Mouse (Mus musculus): Measurements from ENCODE around the gene Ctnnd2. TPM values are rescaled to one million over a fixed set of nuclear protein-coding genes. Genes with fewer than 3 reads are reported as not detected.

Gene Ctnnd2
- polyA plus RNA-seq, 1 experiment: 0.02 TPM

DNA sequence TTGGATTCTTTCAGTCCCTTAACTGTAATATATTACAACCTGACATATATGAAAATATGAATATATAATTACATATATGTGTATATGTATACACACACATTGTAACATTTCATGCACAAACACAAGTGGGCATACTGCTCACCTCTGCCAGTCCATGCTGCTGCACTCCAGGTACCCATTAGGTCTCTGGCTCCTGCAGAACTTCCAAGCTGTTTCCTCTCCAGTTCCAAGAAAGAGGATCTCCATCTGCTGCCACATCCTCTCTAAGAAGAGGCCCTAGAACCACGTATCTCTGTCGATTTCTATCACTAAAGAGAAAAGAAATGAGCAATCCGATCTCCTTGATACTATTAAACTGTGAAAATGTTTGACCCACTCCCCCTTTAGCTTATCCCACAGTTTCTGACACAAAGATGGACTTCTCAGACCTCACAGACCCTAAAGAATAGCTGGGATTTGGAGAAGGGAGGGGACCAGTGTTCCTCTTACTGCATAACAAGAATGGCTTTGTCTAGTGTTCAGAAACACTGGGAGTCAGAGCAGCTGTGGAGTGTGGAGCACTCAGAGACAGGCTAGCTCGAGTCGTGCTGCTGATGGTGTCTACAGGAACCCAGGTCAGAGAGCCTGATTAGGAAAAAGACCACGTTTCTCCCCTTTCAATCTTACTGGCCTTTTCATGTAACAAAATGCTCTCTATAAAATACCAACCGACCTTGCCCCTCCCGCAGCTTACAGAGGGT is 790.2 kb downstream of the Ctnnd2 start:
- Histone ChIP-seq H3K27me3 (ENCODE audit: control insufficient read depth, insufficient read depth, insufficient read length) (no peaks in the 10 kb centered on the region), H3ac (ENCODE audit: control insufficient read depth, insufficient read length) (no peak overlapping the region), H3K36me3 (ENCODE audit: control insufficient read depth, insufficient read depth) (no peaks in the 10 kb centered on the region), H3K4me2 (ENCODE audit: low read depth) (no peak overlapping the region), H3K79me2 (ENCODE audit: control insufficient read depth, insufficient read depth) (no peaks in the 10 kb centered on the region), H3K4me3 (no peak overlapping the region)
- TF ChIP-seq E2F4 (IDR thresholded peaks at IDR 0.05; ENCODE audit: insufficient read depth) (no peak), USF1 (IDR thresholded peaks at IDR 0.05; ENCODE audit: low read depth) (no peak), POLR2AphosphoS2 (IDR thresholded peaks at IDR 0.05; ENCODE audit: insufficient read length, low read depth) (no peak), CEBPB (IDR thresholded peaks at IDR 0.05; ENCODE audit: insufficient read depth, poor library complexity, severe bottlenecking) (no peak), SRF (IDR thresholded peaks at IDR 0.05; ENCODE audit: control insufficient read depth, insufficient read length, low read depth) (no peak), TCF12 (IDR thresholded peaks at IDR 0.05; ENCODE audit: insufficient read depth, poor library complexity, severe bottlenecking) (no peak), MYOD1 (IDR thresholded peaks at IDR 0.05; ENCODE audit: control insufficient read depth in 1 of 3, insufficient read length in 2 of 3, low read depth in 2 of 3) (no peak), TCF3 (IDR thresholded peaks at IDR 0.05; ENCODE audit: insufficient read length, low read depth) (no peak), REST (IDR thresholded peaks at IDR 0.05; ENCODE audit: insufficient read depth, insufficient read length) (no peak), MAX (IDR thresholded peaks at IDR 0.05; ENCODE audit: low read depth) (no peak)

DNA sequence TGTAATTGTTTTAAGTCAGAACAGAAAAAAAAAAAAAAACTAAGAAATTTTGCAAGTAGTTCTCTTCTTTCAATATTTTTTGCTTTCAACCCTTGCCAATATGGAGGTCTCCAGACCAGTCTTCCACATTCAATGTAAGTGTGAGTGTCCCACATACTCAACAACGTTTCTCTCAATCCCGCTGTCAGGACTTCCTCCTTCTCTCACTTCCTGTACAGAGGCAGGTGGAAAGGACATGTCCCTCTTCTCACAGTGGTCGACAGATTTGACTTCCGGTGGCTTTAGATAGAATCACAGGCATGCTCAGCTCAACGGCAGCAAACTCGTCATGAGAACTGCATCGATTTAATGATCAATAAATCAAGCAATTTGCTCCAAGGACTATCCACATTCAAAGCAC is 791.7 kb downstream of the Ctnnd2 start:
- no peaks in the 10 kb centered on the region for H3K36me3 ChIP-seq (ENCODE audit: control insufficient read depth, insufficient read depth)
- no peak overlapping the region for H3ac ChIP-seq (ENCODE audit: control insufficient read depth, insufficient read length)
- no peaks in the 10 kb centered on the region for H3K27me3 ChIP-seq (ENCODE audit: control insufficient read depth, insufficient read depth, insufficient read length)
- no peak overlapping the region for H3K4me3 ChIP-seq
- TF ChIP-seq TCF3 (IDR thresholded peaks at IDR 0.05; ENCODE audit: insufficient read length, low read depth): no peak
- no peak for TF ChIP-seq MAX (IDR thresholded peaks at IDR 0.05; ENCODE audit: low read depth)
- no peak for TF ChIP-seq E2F4 (IDR thresholded peaks at IDR 0.05; ENCODE audit: insufficient read depth)
- TF ChIP-seq TCF12 (IDR thresholded peaks at IDR 0.05; ENCODE audit: insufficient read depth, poor library complexity, severe bottlenecking): no peak
- no peak for TF ChIP-seq POLR2A (IDR thresholded peaks at IDR 0.05; ENCODE audit: insufficient read length, low read depth)
- no peak for TF ChIP-seq SRF (IDR thresholded peaks at IDR 0.05; ENCODE audit: control insufficient read depth, insufficient read length, low read depth)
- no peak for TF ChIP-seq CEBPB (IDR thresholded peaks at IDR 0.05; ENCODE audit: insufficient read depth, poor library complexity, severe bottlenecking)
- no peak for TF ChIP-seq MYOG (IDR thresholded peaks at IDR 0.05; ENCODE audit: control insufficient read depth in 1 of 3, insufficient read depth in 1 of 3, insufficient read length in 2 of 3, low read depth in 2 of 3)
- TF ChIP-seq MYOD1 (IDR thresholded peaks at IDR 0.05; ENCODE audit: control insufficient read depth in 1 of 3, insufficient read length in 2 of 3, low read depth in 2 of 3): no peak
- TF ChIP-seq USF1 (IDR thresholded peaks at IDR 0.05; ENCODE audit: low read depth): no peak
- H3K79me2 ChIP-seq (ENCODE audit: control insufficient read depth, insufficient read depth): no peaks in the 10 kb centered on the region
- no peak overlapping the region for H3K4me2 ChIP-seq (ENCODE audit: low read depth)

DNA sequence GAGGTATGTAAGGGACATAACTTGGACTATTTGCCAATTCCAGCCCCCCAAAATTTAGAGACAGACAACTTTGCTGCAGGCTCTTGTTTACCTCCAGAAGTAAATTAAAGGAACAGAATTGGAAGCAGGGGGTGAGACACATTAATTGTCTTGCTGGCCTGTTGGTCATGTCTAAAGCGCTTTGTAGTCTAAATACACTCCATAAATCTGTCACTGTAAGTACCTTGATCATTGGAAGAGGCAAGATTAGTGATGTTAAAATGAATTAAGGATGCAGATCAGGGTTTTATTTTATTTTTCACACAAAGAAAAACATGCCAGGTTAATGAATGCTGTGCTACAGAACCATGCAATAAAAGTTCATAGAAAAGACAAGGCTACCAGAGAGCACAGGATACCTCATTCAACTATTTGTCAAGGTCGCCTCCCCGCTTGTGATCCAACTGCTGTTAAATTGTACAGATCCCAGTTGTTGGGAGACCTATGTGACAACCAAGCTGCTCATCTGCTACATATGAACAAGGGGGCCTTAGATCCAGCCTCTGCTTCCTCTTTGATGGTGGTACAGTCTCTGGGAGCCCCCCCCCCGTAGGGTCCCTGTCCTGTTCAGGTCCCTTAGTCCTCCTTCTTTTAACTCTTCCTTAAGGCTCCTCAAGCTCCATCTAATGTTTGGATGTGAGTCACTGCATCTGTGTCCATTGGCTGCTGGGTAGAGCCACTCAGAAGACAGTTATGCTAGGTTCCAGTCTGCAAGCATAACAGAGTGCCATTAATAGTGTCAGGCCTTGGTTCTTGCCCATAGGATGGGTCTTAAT is 792.7 kb downstream of the Ctnnd2 start:
- Histone ChIP-seq H3ac (ENCODE audit: control insufficient read depth, insufficient read length) (no peak overlapping the region), H3K4me2 (ENCODE audit: low read depth) (no peak overlapping the region), H3K27me3 (ENCODE audit: control insufficient read depth, insufficient read depth, insufficient read length) (no peaks in the 10 kb centered on the region), H3K4me3 (no peak overlapping the region), H3K36me3 (ENCODE audit: control insufficient read depth, insufficient read depth) (no peaks in the 10 kb centered on the region), H3K79me2 (ENCODE audit: control insufficient read depth, insufficient read depth) (no peaks in the 10 kb centered on the region)
- TF ChIP-seq MYOG (IDR thresholded peaks at IDR 0.05; ENCODE audit: control insufficient read depth in 1 of 3, insufficient read depth in 1 of 3, insufficient read length in 2 of 3, low read depth in 2 of 3): no peak
- no peak for TF ChIP-seq CEBPB (IDR thresholded peaks at IDR 0.05; ENCODE audit: insufficient read depth, poor library complexity, severe bottlenecking)
- no peak for TF ChIP-seq POLR2AphosphoS2 (IDR thresholded peaks at IDR 0.05; ENCODE audit: insufficient read length, low read depth)

DNA sequence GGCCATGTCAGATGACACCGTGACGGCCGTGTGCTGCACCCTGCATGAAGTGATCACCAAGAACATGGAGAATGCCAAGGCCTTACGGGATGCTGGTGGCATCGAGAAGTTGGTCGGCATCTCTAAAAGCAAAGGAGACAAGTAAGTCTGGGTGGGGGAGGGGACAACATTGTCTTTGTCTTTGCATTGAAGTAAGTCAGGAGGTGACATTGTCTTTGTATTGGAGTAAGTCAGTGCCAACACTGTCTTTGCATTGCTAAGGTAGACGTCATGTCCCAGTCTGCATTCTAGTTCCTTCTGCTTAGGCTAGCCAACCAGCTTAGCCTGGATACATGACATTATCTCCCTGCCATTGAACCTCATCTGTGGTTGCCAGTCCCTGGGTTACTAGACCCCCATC is 794.4 kb downstream of the Ctnnd2 start:
- Histone ChIP-seq H3ac (ENCODE audit: control insufficient read depth, insufficient read length) (no peak overlapping the region), H3K27me3 (ENCODE audit: control insufficient read depth, insufficient read depth, insufficient read length) (no peaks in the 10 kb centered on the region), H3K4me3 (no peak overlapping the region), H3K79me2 (ENCODE audit: control insufficient read depth, insufficient read depth) (no peaks in the 10 kb centered on the region), H3K4me2 (ENCODE audit: low read depth) (no peak overlapping the region), H3K36me3 (ENCODE audit: control insufficient read depth, insufficient read depth) (no peaks in the 10 kb centered on the region)
- TF ChIP-seq TCF3 (IDR thresholded peaks at IDR 0.05; ENCODE audit: insufficient read length, low read depth) (no peak), REST (IDR thresholded peaks at IDR 0.05; ENCODE audit: insufficient read depth, insufficient read length) (no peak), POLR2AphosphoS2 (IDR thresholded peaks at IDR 0.05; ENCODE audit: insufficient read length, low read depth) (no peak), MAX (IDR thresholded peaks at IDR 0.05; ENCODE audit: low read depth) (no peak), CEBPB (IDR thresholded peaks at IDR 0.05; ENCODE audit: insufficient read depth, poor library complexity, severe bottlenecking) (no peak)

DNA sequence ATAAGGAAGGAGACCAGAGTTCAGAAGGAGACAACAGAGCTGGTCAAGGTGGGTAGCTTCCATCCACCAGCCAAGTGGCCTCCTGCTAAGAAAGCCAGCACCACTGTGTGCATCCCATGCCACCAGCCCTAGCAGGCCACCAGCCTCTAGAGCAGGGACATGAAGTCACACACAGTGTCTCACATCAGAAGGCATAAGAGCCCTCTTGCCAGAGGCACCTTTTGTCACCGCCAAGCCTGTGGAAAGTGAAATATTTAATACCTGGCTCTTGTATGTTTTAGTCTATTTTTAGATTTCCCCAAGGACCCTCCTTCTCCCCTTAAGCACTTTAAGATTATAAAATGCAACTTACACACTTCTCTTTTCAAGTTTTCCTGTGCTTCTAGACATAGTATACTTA is 802.0 kb downstream of the Ctnnd2 start:
- no peaks in the 10 kb centered on the region for H3K27me3 ChIP-seq (ENCODE audit: control insufficient read depth, insufficient read depth, insufficient read length)
- no peaks in the 10 kb centered on the region for H3K36me3 ChIP-seq (ENCODE audit: control insufficient read depth, insufficient read depth)
- H3K4me3 ChIP-seq: no peak overlapping the region
- H3K79me2 ChIP-seq (ENCODE audit: control insufficient read depth, insufficient read depth): no peaks in the 10 kb centered on the region
- no peak overlapping the region for H3ac ChIP-seq (ENCODE audit: control insufficient read depth, insufficient read length)
- H3K4me2 ChIP-seq (ENCODE audit: low read depth): no peak overlapping the region
- no peak for TF ChIP-seq POLR2A (IDR thresholded peaks at IDR 0.05; ENCODE audit: insufficient read length, low read depth)
- no peak for TF ChIP-seq MYOD1 (IDR thresholded peaks at IDR 0.05; ENCODE audit: control insufficient read depth in 1 of 3, insufficient read length in 2 of 3, low read depth in 2 of 3)
- no peak for TF ChIP-seq TCF12 (IDR thresholded peaks at IDR 0.05; ENCODE audit: insufficient read depth, poor library complexity, severe bottlenecking)
- TF ChIP-seq MAX (IDR thresholded peaks at IDR 0.05; ENCODE audit: low read depth): no peak
- no peak for TF ChIP-seq USF1 (IDR thresholded peaks at IDR 0.05; ENCODE audit: low read depth)
- no peak for TF ChIP-seq POLR2AphosphoS2 (IDR thresholded peaks at IDR 0.05; ENCODE audit: insufficient read length, low read depth)
- TF ChIP-seq SRF (IDR thresholded peaks at IDR 0.05; ENCODE audit: control insufficient read depth, insufficient read length, low read depth): no peak
- TF ChIP-seq CEBPB (IDR thresholded peaks at IDR 0.05; ENCODE audit: insufficient read depth, poor library complexity, severe bottlenecking): no peak
- TF ChIP-seq MYOG (IDR thresholded peaks at IDR 0.05; ENCODE audit: control insufficient read depth in 1 of 3, insufficient read depth in 1 of 3, insufficient read length in 2 of 3, low read depth in 2 of 3): no peak
- TF ChIP-seq REST (IDR thresholded peaks at IDR 0.05; ENCODE audit: insufficient read depth, insufficient read length): no peak
- no peak for TF ChIP-seq E2F4 (IDR thresholded peaks at IDR 0.05; ENCODE audit: insufficient read depth)
- no peak for TF ChIP-seq TCF3 (IDR thresholded peaks at IDR 0.05; ENCODE audit: insufficient read length, low read depth)
